Mouse (Mus musculus) megakaryocyte, embryonic 14.5 days (primary cell): Measurements from ENCODE around the gene Snx14.

Experiments
- FLI1 ChIP-seq: IDR thresholded peaks from 2 replicates; pipeline ENCODE4 v1.6.1; 2012; ENCODE audit warnings: low read length, inconsistent platforms, mixed read lengths
- GATA1 ChIP-seq: IDR thresholded peaks from 3 replicates; pipeline ENCODE4 v1.6.1; 2012; ENCODE audit warnings: mixed read lengths, low read length, inconsistent platforms, borderline replicate concordance

- TF ChIP-seq FLI1 (no peak), GATA1 (no peak)
Observed at GRCm38 (mm10) chr9:88482829-88483396, 44.2 kb upstream of the Snx14 start.
